Mouse (Mus musculus) limb, embryonic 15.5 days (tissue): ENCODE results near the gene Msrb3. TPM values are rescaled to one million over a fixed set of nuclear protein-coding genes. Genes with fewer than 3 reads are reported as not detected.

Experiments used
- ATAC-seq: fragments of 200-750 bp; cut with Nextera tagmentation; 2 replicates; pipeline ENCODE4 v1.8.0; 2017; ENCODE audit warnings: low read depth, moderate TSS enrichment; ENCODE audit not compliant: insufficient number of reproducible peaks, low FRiP score, low TSS enrichment
- H3K27ac ChIP-seq: fragments of 300-500 bp; sonication (generic); 2 replicates; pipeline ENCODE4 v1.5.1; 2015; ENCODE audit warnings: moderate library complexity, mild to moderate bottlenecking, inconsistent platforms
- H3K27me3 ChIP-seq: fragments of 300-500 bp; sonication (generic); 2 replicates; pipeline ENCODE4 v1.6.1; 2015; ENCODE audit warnings: inconsistent platforms
- H3K36me3 ChIP-seq: fragments of 300-500 bp; sonication (generic); 2 replicates; pipeline ENCODE4 v1.6.1; 2015; ENCODE audit warnings: inconsistent platforms
- H3K4me1 ChIP-seq: fragments of 300-500 bp; sonication (generic); 2 replicates; pipeline ENCODE4 v1.6.1; 2015; ENCODE audit warnings: inconsistent platforms
- H3K4me2 ChIP-seq: fragments of 300-500 bp; sonication (generic); 2 replicates; pipeline ENCODE4 v1.6.1; 2015; ENCODE audit warnings: mild to moderate bottlenecking, inconsistent platforms
- H3K4me3 ChIP-seq: fragments of 300-500 bp; sonication (generic); 2 replicates; pipeline ENCODE4 v1.5.1; 2015; ENCODE audit warnings: mild to moderate bottlenecking, inconsistent platforms
- H3K9ac ChIP-seq: fragments of 300-500 bp; sonication (generic); 2 replicates; pipeline ENCODE4 v1.6.1; 2015; ENCODE audit warnings: inconsistent platforms
- H3K9me3 ChIP-seq: fragments of 300-500 bp; sonication (generic); 2 replicates; pipeline ENCODE4 v1.6.1; 2016; ENCODE audit warnings: inconsistent platforms
- WGBS: fragments of 180-500 bp; shearing (Covaris S2); methylation state at CpG from one replicate; pipeline ENCODE4 v1.1.7; 2015; 5-methylcytosine and 5-hydroxymethylcytosine counted together
- polyA plus RNA-seq: library from polyadenylated mRNA; unstranded; fragments of >200 nt; fragmentation: Nextera tagmentation; extraction: Ambion mirVana; gene quantifications from 2 replicates; pipeline ENCODE4 v1.2.1, GENCODE M21; 2015

Msrb3 gene
- polyA plus RNA-seq, 1 experiment from 2014 or later = 16.9 TPM

DNA sequence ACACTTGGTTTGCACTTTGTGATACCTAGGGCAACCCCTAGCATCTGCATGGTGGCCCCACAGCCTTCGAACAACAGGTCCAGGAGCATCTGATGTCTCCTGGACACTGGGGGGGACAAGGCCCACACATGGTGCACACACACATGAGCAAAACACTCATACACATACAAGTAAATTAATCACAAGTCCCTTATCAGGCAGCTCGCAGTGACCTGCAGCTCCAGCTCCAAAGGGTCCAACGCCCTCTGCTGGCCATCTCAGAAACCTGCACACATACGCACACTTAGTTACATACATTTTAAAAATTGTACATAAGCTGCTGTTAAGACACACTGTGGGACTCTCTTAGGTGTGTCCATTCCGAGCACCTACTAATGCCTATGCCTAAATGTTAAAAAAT, 17.3 kb upstream of the Msrb3 start:
- no peak overlapping the region for H3K27ac ChIP-seq
- 86% methylated on average over 5 of the region's 5 CpGs for WGBS

DNA sequence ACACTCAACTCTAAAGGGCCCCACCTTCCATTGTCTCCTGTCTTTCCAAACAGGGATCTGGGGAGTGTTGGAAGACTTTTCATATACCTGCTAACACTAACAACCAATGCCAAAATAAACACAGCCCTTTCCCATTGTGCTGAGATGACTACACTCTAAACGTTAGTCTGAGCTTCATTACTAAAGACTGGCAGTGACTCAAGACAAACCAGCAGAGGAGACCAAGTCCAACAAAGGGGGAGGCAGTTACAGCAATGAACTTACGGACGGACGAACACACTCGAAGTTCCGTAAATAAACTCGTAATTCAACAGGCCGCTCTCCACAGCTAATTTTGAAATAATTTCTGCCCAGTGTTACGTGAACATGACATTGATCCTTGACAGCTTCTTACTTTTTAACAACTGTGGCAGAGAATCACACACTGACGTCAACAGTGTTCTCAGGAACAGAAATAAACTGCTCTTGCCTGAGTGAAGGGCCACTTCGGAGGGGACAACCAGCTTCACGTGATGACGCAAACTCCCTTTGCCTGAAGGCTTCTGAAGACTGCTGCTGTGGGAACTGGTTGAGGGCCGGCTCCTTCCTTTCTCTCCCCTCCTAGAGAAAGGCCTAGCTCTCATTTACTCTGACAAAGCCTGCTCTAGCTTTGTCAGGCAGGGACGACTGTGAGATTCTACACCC, 16.2 kb upstream of the Msrb3 start:
- Histone ChIP-seq H3K9me3 (no peaks in the 10 kb centered on the region), H3K4me2 (no peak overlapping the region), H3K36me3 (peaks cover 4% of the 10 kb centered on the region; the same call in 1 of the 2 replicates), H3K4me3 (no peak overlapping the region), H3K9ac (no peak overlapping the region), H3K27ac (peak overlapping the region; percentile 47), H3K4me1 (0 out of 2 replicates have a peak, but pooled peaks cover 4% of the 10 kb centered on the region), H3K27me3 (no peaks in the 10 kb centered on the region)
- 54% methylated on average over 15 of the region's 15 CpGs for WGBS
- ATAC-seq = no peak

More for the DNA sequence above, 17.3 kb upstream of the Msrb3 start:
- Histone ChIP-seq H3K9ac (no peak overlapping the region), H3K4me1 (0 out of 2 replicates have a peak, but pooled peaks cover 4% of the 10 kb centered on the region), H3K9me3 (no peaks in the 10 kb centered on the region), H3K36me3 (peaks cover 7% of the 10 kb centered on the region; the same call in 1 of the 2 replicates), H3K4me3 (no peak overlapping the region), H3K4me2 (no peak overlapping the region), H3K27me3 (no peaks in the 10 kb centered on the region)
- ATAC-seq = no peak

DNA sequence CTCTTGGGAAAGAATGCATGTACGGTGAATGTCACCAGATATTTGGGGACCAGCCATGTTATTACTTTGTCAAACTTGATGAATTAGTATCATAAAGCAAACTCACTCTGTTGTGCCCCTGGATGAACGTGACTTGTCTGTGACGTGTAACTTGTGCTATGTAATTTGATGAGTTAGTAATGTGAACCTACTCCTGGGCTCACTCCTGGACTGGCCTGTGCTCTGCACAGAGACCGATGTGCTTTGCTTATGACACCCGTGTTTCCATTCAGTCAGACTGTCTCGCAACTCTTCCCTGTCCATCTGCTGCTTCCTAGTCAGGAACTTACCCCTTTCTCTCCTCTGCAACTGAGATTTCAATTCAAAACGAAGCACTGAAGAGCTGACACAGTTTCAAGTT, 15.4 kb upstream of the Msrb3 start:
- Histone ChIP-seq H3K4me2 (no peak overlapping the region), H3K27ac (0 out of 2 replicates have a peak overlapping the region, but pooled peaks have one; percentile 47), H3K4me1 (0 out of 2 replicates have a peak, but pooled peaks cover 4% of the 10 kb centered on the region), H3K4me3 (no peak overlapping the region), H3K27me3 (no peaks in the 10 kb centered on the region), H3K9ac (no peak overlapping the region), H3K9me3 (no peaks in the 10 kb centered on the region), H3K36me3 (peaks cover under 1% of the 10 kb centered on the region; the same call in 1 of the 2 replicates)
- 64% methylated on average over 7 of the region's 7 CpGs for WGBS
- no peak for ATAC-seq

DNA sequence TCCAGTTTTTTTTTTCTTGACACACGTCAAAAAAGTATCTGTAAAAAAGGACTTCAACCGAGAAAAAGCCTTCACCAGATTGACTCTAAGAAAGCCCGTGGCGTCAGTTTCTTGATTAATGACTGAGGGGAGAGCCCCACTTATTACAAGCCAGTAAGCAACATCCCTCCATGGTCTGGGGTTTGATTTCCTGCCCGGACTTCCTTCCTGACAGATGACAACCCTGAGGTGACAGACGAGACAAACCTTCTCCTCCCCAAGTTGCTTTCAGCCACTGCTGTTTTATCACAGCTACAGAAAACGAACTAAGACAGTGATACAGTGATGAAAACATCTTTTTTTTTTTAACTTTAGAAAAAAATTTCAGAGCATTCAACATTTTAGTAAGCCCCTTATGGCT, 14.9 kb upstream of the Msrb3 start:
- Histone ChIP-seq H3K4me1 (0 out of 2 replicates have a peak, but pooled peaks cover 4% of the 10 kb centered on the region), H3K4me3 (no peak overlapping the region), H3K27ac (no peak overlapping the region), H3K36me3 (no peaks in the 10 kb centered on the region), H3K27me3 (no peaks in the 10 kb centered on the region), H3K9ac (no peak overlapping the region), H3K9me3 (no peaks in the 10 kb centered on the region), H3K4me2 (no peak overlapping the region)
- 54% methylated on average over 7 of the region's 7 CpGs for WGBS
- no peak for ATAC-seq

DNA sequence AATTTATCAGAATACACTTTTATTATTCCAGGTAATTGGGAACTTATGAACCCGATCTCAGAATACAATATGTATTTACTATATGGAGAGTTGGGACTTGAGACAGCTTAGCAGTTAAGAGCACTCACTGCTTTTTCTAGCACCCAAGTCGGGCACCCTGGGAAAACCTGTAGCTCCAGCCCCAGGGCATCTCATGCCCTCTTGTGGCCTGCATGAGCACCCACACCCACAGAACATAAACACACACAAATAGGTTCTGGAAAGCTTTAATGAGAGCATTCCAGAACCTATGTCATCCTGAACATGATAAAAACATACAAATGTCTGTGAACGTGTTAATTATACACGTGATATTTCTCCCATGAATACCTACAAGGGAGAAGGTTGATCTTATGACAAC, 13.1 kb upstream of the Msrb3 start:
- Histone ChIP-seq H3K9ac (no peak overlapping the region), H3K4me1 (0 out of 2 replicates have a peak, but pooled peaks cover 4% of the 10 kb centered on the region), H3K4me3 (no peak overlapping the region), H3K4me2 (no peak overlapping the region), H3K9me3 (no peaks in the 10 kb centered on the region), H3K27ac (no peak overlapping the region), H3K27me3 (no peaks in the 10 kb centered on the region), H3K36me3 (no peaks in the 10 kb centered on the region)
- 75% methylated on average over 4 of the region's 4 CpGs for WGBS
- no peak for ATAC-seq

DNA sequence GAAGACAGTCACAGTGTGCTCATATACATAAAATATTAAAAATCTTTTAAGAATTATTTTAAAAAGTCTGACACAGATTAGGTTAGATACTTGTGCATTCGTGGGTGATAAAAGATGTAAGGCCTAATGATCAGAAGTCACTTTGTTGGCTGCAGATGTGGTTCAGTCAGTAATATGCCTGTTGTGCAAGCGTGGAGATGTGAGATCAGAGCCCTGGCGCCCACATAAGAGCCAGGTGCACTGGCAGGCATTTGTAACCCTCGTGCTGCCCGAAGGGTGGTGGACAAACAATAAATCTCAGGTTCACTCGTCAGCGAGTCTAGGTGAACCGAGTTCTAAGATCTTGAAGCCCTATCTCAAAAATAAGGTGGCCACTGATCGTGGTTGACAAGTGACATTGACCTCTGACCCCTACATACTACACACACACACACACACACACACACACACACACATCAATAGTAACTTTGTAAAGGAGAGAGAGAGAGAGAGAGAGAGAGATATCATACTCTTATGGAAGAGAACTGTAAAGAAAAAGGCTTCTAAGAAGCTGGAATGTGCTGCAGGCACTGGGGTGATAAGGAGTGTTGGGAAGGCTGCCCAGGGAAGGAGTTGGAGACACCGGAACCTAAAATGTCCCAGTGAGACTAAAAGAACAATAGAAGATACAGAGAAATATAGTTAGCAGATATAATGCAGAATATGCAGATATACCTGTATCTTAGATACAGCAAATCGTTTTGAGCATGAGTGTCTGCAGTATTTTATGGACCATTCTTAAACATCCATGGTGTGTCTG, 10.1 kb upstream of the Msrb3 start:
- H3K4me2 ChIP-seq = no peak overlapping the region
- no peak overlapping the region for H3K9ac ChIP-seq
- H3K9me3 ChIP-seq = no peaks in the 10 kb centered on the region
- WGBS = 79% methylated on average over 11 of the region's 11 CpGs
- no peak for ATAC-seq
- H3K4me3 ChIP-seq = no peak overlapping the region
- H3K4me1 ChIP-seq = no peaks in the 10 kb centered on the region
- no peaks in the 10 kb centered on the region for H3K36me3 ChIP-seq
- H3K27ac ChIP-seq = no peak overlapping the region
- H3K27me3 ChIP-seq = no peaks in the 10 kb centered on the region

DNA sequence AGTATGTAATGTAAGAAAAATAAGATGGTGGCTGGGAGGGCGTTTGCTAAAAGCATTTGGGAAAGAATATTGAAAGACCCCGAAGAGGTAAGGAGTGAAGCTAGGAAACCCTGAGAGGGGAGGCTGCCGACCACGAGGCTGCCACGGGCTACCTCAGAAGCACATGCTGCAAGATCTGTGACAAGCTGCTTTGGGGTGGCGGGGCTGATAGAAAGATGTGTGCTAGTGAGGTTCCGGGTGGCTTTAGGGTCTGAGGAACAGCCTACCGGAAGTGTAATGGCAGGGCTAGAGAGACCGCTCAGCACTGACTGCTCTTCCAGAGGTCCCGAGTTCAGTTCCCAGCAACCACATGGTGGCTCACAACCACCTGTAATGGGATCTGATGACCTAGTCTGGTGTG, 5.8 kb upstream of the Msrb3 start:
- Histone ChIP-seq H3K27me3 (0 out of 2 replicates have a peak, but pooled peaks cover 3% of the 10 kb centered on the region), H3K4me1 (0 out of 2 replicates have a peak, but pooled peaks cover 4% of the 10 kb centered on the region), H3K4me2 (no peak overlapping the region), H3K9me3 (no peaks in the 10 kb centered on the region), H3K36me3 (no peaks in the 10 kb centered on the region), H3K9ac (no peak overlapping the region), H3K27ac (no peak overlapping the region), H3K4me3 (no peak overlapping the region)
- WGBS = 92% methylated on average over 10 of the region's 10 CpGs
- no peak for ATAC-seq

DNA sequence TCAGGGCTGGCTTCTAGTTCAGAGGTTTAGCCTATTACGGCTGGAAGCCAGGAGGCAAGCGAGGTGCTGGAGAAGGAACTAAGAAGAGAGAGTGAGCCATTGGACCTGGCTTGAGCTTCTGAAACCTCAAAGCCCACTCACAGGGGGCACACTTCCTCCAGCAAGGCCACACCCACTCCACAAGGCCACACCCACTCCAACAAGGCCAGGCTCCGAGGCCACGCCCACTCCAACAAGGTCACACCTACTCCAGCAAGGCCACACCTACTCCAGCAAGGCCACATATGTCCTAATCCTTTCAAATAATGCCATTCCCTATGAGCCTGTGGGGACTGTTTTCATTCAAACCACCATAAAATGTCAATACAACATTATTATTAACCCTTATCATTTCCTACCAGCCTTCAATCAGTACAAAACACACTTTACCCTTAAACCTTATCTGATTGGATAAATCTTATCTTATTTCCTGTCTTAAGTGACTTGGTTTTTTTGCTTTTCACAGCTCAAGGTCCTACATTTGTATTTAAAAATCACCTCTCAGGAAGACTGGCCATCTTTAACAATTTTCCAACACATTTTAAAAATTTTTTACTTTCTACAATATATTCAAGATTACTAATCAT, 5.1 kb upstream of the Msrb3 start:
- Histone ChIP-seq H3K4me2 (no peak overlapping the region), H3K4me3 (no peak overlapping the region), H3K27me3 (0 out of 2 replicates have a peak, but pooled peaks cover 3% of the 10 kb centered on the region), H3K4me1 (peaks cover 7% of the 10 kb centered on the region; the same call in 1 of the 2 replicates), H3K9me3 (no peaks in the 10 kb centered on the region), H3K9ac (no peak overlapping the region), H3K27ac (no peak overlapping the region), H3K36me3 (no peaks in the 10 kb centered on the region)
- ATAC-seq = no peak
- 61% methylated on average over 4 of the region's 4 CpGs for WGBS

DNA sequence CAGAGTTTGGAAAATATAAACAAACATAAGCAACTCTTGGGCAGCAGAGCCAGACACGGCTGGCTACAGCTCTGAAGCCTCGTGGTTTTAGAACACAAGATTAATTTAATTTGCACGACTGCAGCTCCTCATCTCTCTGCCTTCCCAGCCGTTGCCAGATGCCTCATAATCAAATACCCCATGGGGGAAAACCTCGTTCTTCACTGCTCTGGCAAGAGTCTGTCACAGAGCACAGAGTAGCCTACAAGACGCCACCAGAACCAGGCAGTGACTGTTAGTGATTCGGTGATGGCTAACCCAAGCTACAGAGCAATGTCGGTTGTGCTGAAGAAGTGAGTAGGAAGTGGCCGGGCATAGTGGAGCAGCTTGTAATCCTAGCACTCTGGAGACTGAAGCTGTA, 2.8 kb upstream of the Msrb3 start:
- Histone ChIP-seq H3K9me3 (no peaks in the 10 kb centered on the region), H3K4me2 (no peak overlapping the region), H3K36me3 (no peaks in the 10 kb centered on the region), H3K4me1 (peaks cover 18% of the 10 kb centered on the region; the same call in 1 of the 2 replicates), H3K27ac (no peak overlapping the region), H3K4me3 (no peak overlapping the region), H3K27me3 (0 out of 2 replicates have a peak, but pooled peaks cover 3% of the 10 kb centered on the region), H3K9ac (no peak overlapping the region)
- no peak for ATAC-seq
- whole genome bisulfite sequencing = 46% methylated on average over 9 of the region's 9 CpGs

DNA sequence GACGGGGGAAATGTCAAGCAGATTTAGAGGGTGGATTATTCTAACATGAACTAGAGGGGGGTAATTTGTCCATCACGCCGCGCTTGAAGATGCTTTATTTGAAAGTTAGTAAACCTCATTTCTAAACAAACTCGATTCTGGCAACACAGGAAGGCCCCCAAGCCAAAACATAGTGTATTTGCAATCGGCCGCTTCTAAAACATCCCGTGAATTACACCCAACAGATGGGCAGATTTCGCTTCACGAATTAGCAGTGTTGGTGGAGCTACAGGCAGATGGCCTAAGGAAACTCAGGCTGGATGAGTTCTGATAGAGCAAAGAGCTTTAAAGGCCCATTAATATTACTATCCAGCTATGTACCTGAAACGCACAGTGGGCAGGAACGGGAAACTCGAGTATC, 1.2 kb upstream of the Msrb3 start:
- no peak overlapping the region for H3K27ac ChIP-seq
- no peaks in the 10 kb centered on the region for H3K36me3 ChIP-seq
- no peak overlapping the region for H3K9ac ChIP-seq
- no peak for ATAC-seq
- WGBS = 61% methylated on average over 13 of the region's 13 CpGs
- no peaks in the 10 kb centered on the region for H3K9me3 ChIP-seq
- no peak overlapping the region for H3K4me3 ChIP-seq
- peaks cover 25% of the 10 kb centered on the region; the same call in 1 of the 2 replicates for H3K4me1 ChIP-seq
- H3K4me2 ChIP-seq = no peak overlapping the region
- 0 out of 2 replicates have a peak, but pooled peaks cover 3% of the 10 kb centered on the region for H3K27me3 ChIP-seq

DNA sequence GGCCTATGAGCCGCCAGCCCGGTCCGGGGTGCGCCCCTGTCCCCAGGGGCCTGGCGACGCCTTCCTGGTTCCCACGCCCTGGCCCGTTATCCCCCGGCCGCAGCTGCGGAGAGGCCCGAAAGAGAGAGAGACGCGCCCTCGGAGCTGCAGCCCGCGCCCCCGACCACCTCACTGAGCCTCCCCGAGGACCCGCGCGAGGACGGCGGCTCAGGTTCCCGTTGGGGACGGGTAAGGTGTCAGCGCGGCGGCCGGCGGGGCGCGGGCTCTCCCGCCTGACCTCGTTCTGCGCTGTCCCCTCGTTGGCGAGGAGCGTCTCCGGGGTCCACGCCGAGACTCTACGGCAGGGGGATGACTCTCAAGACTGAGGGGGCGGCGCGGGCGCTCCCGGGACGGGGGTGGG, 544 bp downstream of the Msrb3 start:
- H3K9ac ChIP-seq = peak overlapping the region; percentile 66
- peak overlapping the region; percentile 82 for H3K27ac ChIP-seq
- no peaks in the 10 kb centered on the region for H3K9me3 ChIP-seq
- 1% methylated on average over 46 of the region's 49 CpGs for WGBS
- H3K4me2 ChIP-seq = peak overlapping the region; percentile 83
- H3K4me1 ChIP-seq = peaks cover 27% of the 10 kb centered on the region; the same call in 1 of the 2 replicates
- H3K4me3 ChIP-seq = peak overlapping the region; percentile 72
- peak; percentile 26; the same call in 1 of the 2 replicates for ATAC-seq
- H3K36me3 ChIP-seq = no peaks in the 10 kb centered on the region
- H3K27me3 ChIP-seq = 0 out of 2 replicates have a peak, but pooled peaks cover 3% of the 10 kb centered on the region
